Mouse (Mus musculus) hindbrain, postnatal 0 days (tissue): ENCODE measurements around the gene Gpc6. TPM values are rescaled to one million over a fixed set of nuclear protein-coding genes. Genes with fewer than 3 reads are reported as not detected.

Source experiments
- ATAC-seq: fragments of 200-750 bp; cut with Nextera tagmentation; 2 replicates; pipeline ENCODE4 v1.8.0; 2017; ENCODE audit warnings: mild to moderate bottlenecking, moderate TSS enrichment, moderate library complexity
- DNase-seq: peaks from one replicate; pipeline ENCODE4 v3.0.0-alpha.2; 2015; ENCODE audit warnings: low spot score
- H3K27ac ChIP-seq: fragments of 300-500 bp; sonication (generic); 2 replicates; pipeline ENCODE4 v1.5.1; 2014; ENCODE audit warnings: mild to moderate bottlenecking
- H3K27me3 ChIP-seq: fragments of 300-500 bp; sonication (generic); 2 replicates; pipeline ENCODE4 v1.6.1; 2014; ENCODE audit warnings: low read length, mixed read lengths; ENCODE audit not compliant: insufficient read depth
- H3K36me3 ChIP-seq: fragments of 300-500 bp; sonication (generic); 2 replicates; pipeline ENCODE4 v1.6.1; 2014; ENCODE audit warnings: low read length, mixed read lengths; ENCODE audit not compliant: insufficient read depth
- H3K4me1 ChIP-seq: fragments of 300-500 bp; sonication (generic); 2 replicates; pipeline ENCODE4 v1.6.1; 2014; ENCODE audit warnings: antibody characterized with exemption, low read length, mixed read lengths; ENCODE audit not compliant: insufficient read depth
- H3K4me2 ChIP-seq: fragments of 300-500 bp; sonication (generic); 2 replicates; pipeline ENCODE4 v1.6.1; 2014; ENCODE audit warnings: low read depth, mild to moderate bottlenecking, low read length, moderate library complexity, mixed read lengths
- H3K4me3 ChIP-seq: fragments of 300-500 bp; sonication (generic); 2 replicates; pipeline ENCODE4 v1.5.1; 2014; ENCODE audit warnings: low read length
- H3K9ac ChIP-seq: fragments of 300-500 bp; sonication (generic); replicated peaks from 2 replicates; pipeline ENCODE4 v1.6.1; 2014; ENCODE audit warnings: mild to moderate bottlenecking, low read length, moderate library complexity, mixed read lengths
- H3K9me3 ChIP-seq: fragments of 300-500 bp; sonication (generic); 2 replicates; pipeline ENCODE4 v1.6.1; 2016; ENCODE audit warnings: low read length, mixed read lengths
- CTCF ChIP-seq: IDR thresholded peaks from 2 replicates; pipeline ENCODE4 v1.5.1; 2016; ENCODE audit warnings: antibody characterized with exemption, control low read depth, low read depth
- WGBS: fragments of 180-500 bp; shearing (Covaris S2); extraction: QIAGEN DNeasy Blood & Tissue Kit; methylation state at CpG from one replicate; pipeline ENCODE4 v1.1.7; 2014; 5-methylcytosine and 5-hydroxymethylcytosine counted together
- polyA plus RNA-seq: library from polyadenylated mRNA; unstranded; fragments of >200 nt; fragmentation: Nextera tagmentation; extraction: Ambion mirVana; gene quantifications from 2 replicates; pipeline ENCODE4 v1.2.1, GENCODE M21; 2015
- total RNA-seq: library from RNA; depleted of rRNA; stranded (reverse); fragments of >200 nt; gene quantifications from 2 replicates; pipeline ENCODE4 v1.2.3, GENCODE M21; 2014

The Gpc6 gene
- total and polyA plus RNA-seq, 2 experiments from 2014 or later: 17.9 to 28.5 TPM

DNA sequence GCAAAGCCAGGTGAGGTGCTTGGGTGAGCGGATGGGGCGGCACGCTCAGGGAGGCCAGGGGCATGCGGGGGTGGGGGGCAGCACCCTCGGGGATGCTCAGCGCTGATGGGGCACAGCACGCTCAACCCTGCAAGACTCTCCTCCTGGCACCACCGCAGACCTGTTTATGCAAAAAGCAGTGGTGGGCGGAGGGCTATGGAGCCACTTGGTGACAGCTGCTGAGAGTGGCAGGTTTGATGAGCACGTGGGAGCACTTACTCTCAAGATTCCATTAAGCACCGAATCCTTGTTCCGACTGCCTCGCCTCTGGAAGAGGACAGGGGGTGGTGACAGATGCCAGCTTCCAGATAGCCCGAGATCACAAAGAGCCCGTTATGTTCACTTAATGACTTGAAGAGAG lies 1026.2 kb downstream of the Gpc6 start:
- no peak for DNase-seq
- Histone ChIP-seq H3K4me2 (peak overlapping the region; percentile 1), H3K36me3 (no peaks in the 10 kb centered on the region), H3K9ac (no peak overlapping the region), H3K9me3 (no peaks in the 10 kb centered on the region), H3K4me1 (peaks cover 4% of the 10 kb centered on the region; the same call in 1 of the 2 replicates), H3K27me3 (no peaks in the 10 kb centered on the region), H3K4me3 (no peak overlapping the region), H3K27ac (no peak overlapping the region)
- no peak for TF ChIP-seq CTCF
- WGBS: 54% methylated on average over 15 of the region's 15 CpGs
- peak; percentile 60 for ATAC-seq

DNA sequence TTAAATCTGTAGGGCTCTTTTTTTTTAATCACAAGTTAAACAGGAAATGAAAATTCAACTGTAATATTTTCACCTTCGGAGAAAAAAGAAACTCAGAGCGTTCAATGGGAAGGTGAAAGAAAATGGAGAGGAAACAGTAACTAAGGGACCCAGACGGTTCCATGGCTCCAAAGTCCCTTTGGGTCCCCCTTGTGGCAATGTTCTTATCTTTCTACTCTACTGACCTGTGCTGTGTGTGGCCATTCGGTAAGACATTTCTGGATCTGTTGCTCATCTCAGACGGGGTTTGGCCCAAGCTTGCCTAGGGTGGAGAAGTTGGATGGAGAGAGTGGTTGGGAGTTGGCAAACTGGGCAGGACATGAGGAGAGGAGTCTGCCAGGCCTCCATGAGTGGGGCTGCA lies 1026.6 kb downstream of the Gpc6 start:
- H3K27me3 ChIP-seq: no peaks in the 10 kb centered on the region
- ATAC-seq (peak; percentile 65), DNase-seq (peak; percentile 66)
- no peak overlapping the region for H3K9ac ChIP-seq
- peak; percentile 61 for TF ChIP-seq CTCF
- 51% methylated on average over 5 of the region's 5 CpGs for WGBS
- H3K4me2 ChIP-seq: peak overlapping the region; percentile 1
- no peak overlapping the region for H3K27ac ChIP-seq
- no peaks in the 10 kb centered on the region for H3K36me3 ChIP-seq
- no peak overlapping the region for H3K4me3 ChIP-seq
- H3K4me1 ChIP-seq: peaks cover 4% of the 10 kb centered on the region; the same call in 1 of the 2 replicates
- no peaks in the 10 kb centered on the region for H3K9me3 ChIP-seq

DNA sequence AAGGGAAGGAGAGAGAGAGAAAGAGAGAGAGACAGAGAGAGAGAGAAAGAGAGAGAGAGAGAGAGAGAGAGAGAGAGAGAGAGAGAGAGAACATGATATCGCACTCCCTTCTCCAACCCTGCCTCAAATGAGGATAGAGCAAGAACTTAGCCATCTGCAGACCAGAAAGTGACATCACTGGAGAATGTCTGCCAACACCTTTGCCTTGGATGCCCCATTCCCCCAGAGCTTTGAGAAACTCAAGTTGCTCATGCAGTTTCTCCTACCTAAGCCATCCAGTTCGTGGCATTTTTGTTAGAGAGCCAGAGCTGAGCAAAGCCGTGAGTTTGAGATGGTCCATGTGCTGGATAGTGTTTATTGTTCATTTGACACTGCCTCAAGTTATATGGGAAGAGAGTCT lies 1030.9 kb downstream of the Gpc6 start:
- DNase-seq: no peak
- no peak for TF ChIP-seq CTCF

DNA sequence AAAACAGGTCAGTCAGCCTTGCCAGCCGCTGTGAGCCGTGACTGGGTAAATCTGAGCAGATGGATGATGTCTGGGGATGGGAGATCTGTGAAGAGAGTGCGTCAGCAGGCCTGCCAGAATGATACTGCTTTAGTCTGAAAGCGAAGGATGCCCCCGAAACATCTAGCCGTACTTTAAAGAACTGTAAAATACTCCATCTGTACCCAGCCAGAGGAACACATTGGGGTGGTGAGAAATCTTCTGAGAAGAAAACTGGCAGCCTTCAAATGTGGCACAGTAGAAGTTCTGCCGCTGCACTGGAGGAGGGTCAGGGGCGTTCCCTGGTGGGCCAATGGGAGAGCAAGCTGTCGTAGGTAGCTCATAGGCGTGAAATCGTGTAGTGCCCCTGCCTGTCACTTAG lies 1033.3 kb downstream of the Gpc6 start:
- WGBS: 72% methylated on average over 11 of the region's 11 CpGs
- DNase-seq: no peak

More for the DNA sequence above, 1030.9 kb downstream of the Gpc6 start:
- no peak for ATAC-seq
- Histone ChIP-seq H3K9ac (no peak overlapping the region), H3K36me3 (no peaks in the 10 kb centered on the region), H3K27ac (no peak overlapping the region), H3K4me2 (no peak overlapping the region), H3K27me3 (no peaks in the 10 kb centered on the region), H3K4me3 (no peak overlapping the region), H3K9me3 (no peaks in the 10 kb centered on the region), H3K4me1 (peaks cover 3% of the 10 kb centered on the region; the same call in 1 of the 2 replicates)
- WGBS: 95% methylated on average over 3 of the region's 3 CpGs

DNA sequence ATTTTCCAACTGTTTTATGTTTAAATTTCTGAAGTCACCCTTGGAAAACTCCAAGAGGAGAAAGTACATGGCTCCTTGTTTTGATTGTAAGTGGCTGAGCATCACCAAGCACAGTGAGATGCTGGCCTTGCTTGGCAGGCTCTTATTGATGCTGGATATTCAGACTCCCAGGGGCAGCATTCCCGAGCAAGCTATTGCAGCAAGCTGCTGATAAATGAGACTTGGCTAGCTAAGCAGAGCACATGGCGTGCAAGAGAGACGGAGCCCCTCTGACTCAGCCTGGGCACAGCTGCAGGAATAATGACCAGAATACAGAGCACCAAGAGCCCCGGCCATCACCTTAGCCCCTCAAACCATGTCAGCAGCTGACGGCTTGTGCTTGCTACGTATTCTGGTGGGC lies 1036.2 kb downstream of the Gpc6 start:
- Histone ChIP-seq H3K4me2 (no peak overlapping the region), H3K27me3 (no peaks in the 10 kb centered on the region), H3K36me3 (no peaks in the 10 kb centered on the region), H3K4me3 (no peak overlapping the region), H3K27ac (peak overlapping the region; percentile 22; the same call in 1 of the 2 replicates), H3K4me1 (no peaks in the 10 kb centered on the region), H3K9me3 (no peaks in the 10 kb centered on the region), H3K9ac (no peak overlapping the region)
- DNase-seq (peak; percentile 75), ATAC-seq (peak; percentile 67)
- 22% methylated on average over 6 of the region's 6 CpGs for WGBS
- no peak for TF ChIP-seq CTCF

More for the DNA sequence above, 1033.3 kb downstream of the Gpc6 start:
- Histone ChIP-seq H3K4me3 (no peak overlapping the region), H3K36me3 (no peaks in the 10 kb centered on the region), H3K27me3 (no peaks in the 10 kb centered on the region), H3K9me3 (no peaks in the 10 kb centered on the region), H3K4me2 (no peak overlapping the region), H3K9ac (no peak overlapping the region), H3K4me1 (no peaks in the 10 kb centered on the region), H3K27ac (no peak overlapping the region)
- TF ChIP-seq CTCF: no peak
- no peak for ATAC-seq

DNA sequence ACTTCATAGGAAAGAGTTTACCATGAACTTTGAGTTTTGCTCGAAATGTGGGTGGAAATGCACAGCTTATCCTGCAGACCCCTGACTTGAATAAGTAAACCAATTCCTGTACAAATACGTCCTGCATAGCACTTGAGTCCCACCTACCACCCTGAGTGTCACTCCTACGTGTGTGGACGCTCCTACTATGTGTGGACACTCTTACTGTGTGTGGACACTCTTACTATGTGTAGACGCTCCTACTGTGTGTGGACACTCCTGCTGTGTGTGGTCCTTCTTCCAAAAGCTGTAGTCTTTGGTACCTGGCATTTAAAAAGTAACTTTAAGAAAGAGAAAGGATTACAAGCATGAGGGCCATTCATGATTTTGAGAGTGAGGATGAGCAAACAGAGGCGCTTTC lies 1036.7 kb downstream of the Gpc6 start:
- Histone ChIP-seq H3K36me3 (no peaks in the 10 kb centered on the region), H3K9ac (no peak overlapping the region), H3K4me1 (no peaks in the 10 kb centered on the region), H3K9me3 (no peaks in the 10 kb centered on the region), H3K4me3 (no peak overlapping the region), H3K27ac (no peak overlapping the region), H3K27me3 (no peaks in the 10 kb centered on the region), H3K4me2 (no peak overlapping the region)
- 90% methylated on average over 6 of the region's 6 CpGs for WGBS
- DNase-seq: no peak
- TF ChIP-seq CTCF: no peak
- no peak for ATAC-seq

DNA sequence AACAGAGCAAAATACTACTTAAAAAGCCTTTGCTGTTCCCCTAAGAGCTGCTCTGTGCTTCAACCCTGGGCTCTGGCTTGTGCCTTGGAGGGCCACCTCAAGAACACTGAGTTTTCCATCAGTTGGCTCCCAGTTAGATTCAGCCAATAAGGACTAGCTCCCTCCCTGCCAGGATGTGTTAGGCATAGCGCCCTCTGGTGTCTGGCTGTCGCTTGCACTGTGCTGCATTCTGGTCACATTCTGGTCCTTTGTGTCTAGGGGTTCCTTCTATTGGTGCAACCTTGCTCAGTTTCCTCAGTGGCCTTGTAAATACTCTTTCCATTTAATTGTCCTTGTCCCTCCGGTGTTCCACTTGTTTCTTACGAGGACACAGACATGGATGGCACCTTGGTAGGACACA lies 1037.3 kb downstream of the Gpc6 start:
- Histone ChIP-seq H3K9ac (no peak overlapping the region), H3K4me3 (no peak overlapping the region), H3K27ac (no peak overlapping the region), H3K9me3 (no peaks in the 10 kb centered on the region), H3K4me1 (no peaks in the 10 kb centered on the region), H3K27me3 (no peaks in the 10 kb centered on the region), H3K4me2 (no peak overlapping the region), H3K36me3 (no peaks in the 10 kb centered on the region)
- peak; percentile 45 for DNase-seq
- peak; percentile 65 for TF ChIP-seq CTCF
- WGBS: 62% methylated on average over 4 of the region's 4 CpGs
- peak; percentile 58; the same call in 1 of the 2 replicates for ATAC-seq
